Mouse (Mus musculus): Measurements from ENCODE around the gene Klk1b1. TPM values are rescaled to one million over a fixed set of nuclear protein-coding genes. Genes with fewer than 3 reads are reported as not detected.

The Klk1b1 gene
- polyA plus RNA-seq (2012; rRNA removed), result not detected in 2 replicates

GRCm38 (mm10) chr7:43966451-43966850 lies at the start of gene Klk1b1:
Klk1b1 (plus strand) TSS chr7:43966751.

GRCm38 (mm10) chr7:43933440-43933839 lies 33.1 kb upstream of the Klk1b1 start, which contains the start of gene Klk15:
Klk15 (plus strand) TSS chr7:43933740.

GRCm38 (mm10) chr7:43950364-43950763 lies 16.2 kb upstream of the Klk1b1 start, which contains the start of gene Klk1b8:
Klk1b8 (plus strand) TSS chr7:43950664.

GRCm38 (mm10) chr7:43975761-43976160 lies 9.2 kb downstream of the Klk1b1 start, which contains the start of gene Klk1b9:
Klk1b9 (plus strand) TSS chr7:43976061.

GRCm38 (mm10) chr7:43995577-43995976 lies 29.0 kb downstream of the Klk1b1 start, which contains the start of gene Klk1b11:
Klk1b11 (plus strand) TSS chr7:43995877.

GRCm38 (mm10) chr7:44011868-44012267 lies 45.3 kb downstream of the Klk1b1 start, which contains the start of gene Klk1b26:
Klk1b26 (plus strand) TSS chr7:44012168.

Other genes starting within 250 kb of the Klk1b1 start
- gene Klk12, start 197.9 kb upstream of the Klk1b1 start, polyA plus RNA-seq (2012; rRNA removed), result not detected in 2 replicates
- gene Klk11, start 192.1 kb upstream of the Klk1b1 start, polyA plus RNA-seq (2012; rRNA removed), result 0.73 TPM in 1 of 2 replicates, not detected in the other
- gene Klk10, start 185.7 kb upstream of the Klk1b1 start, polyA plus RNA-seq (2012; rRNA removed), result 0.07 and 0.28 TPM in 2 replicates
- not detected in 2 replicates for gene Klk9, start 174.9 kb upstream of the Klk1b1 start, polyA plus RNA-seq (2012; rRNA removed)
- gene Klk8, start 169.2 kb upstream of the Klk1b1 start, polyA plus RNA-seq (2012; rRNA removed), result 10.5 and 12.3 TPM in 2 replicates
- gene Klk7, start 155.5 kb upstream of the Klk1b1 start, polyA plus RNA-seq (2012; rRNA removed), result 0.21 and 0.25 TPM in 2 replicates
- gene Klk6, start 142.3 kb upstream of the Klk1b1 start, polyA plus RNA-seq (2012; rRNA removed), result not detected in 2 replicates
- gene Klk5, start 124.8 kb upstream of the Klk1b1 start, polyA plus RNA-seq (2012; rRNA removed), result not detected in 2 replicates
- 0.18 and 0.59 TPM in 2 replicates for gene Klk4, start 85.6 kb upstream of the Klk1b1 start, polyA plus RNA-seq (2012; rRNA removed)
- not detected in 2 replicates for gene Klk15, start 33.0 kb upstream of the Klk1b1 start, polyA plus RNA-seq (2012; rRNA removed)
- not detected in 2 replicates for gene Klk1b8, start 16.1 kb upstream of the Klk1b1 start, polyA plus RNA-seq (2012; rRNA removed)
- not detected in 2 replicates for gene Klk1b9, start 9.3 kb downstream of the Klk1b1 start, polyA plus RNA-seq (2012; rRNA removed)
- gene Klk1b11, start 29.1 kb downstream of the Klk1b1 start, polyA plus RNA-seq (2012; rRNA removed), result not detected in 2 replicates
- gene Klk1b26, start 45.4 kb downstream of the Klk1b1 start, polyA plus RNA-seq (2012; rRNA removed), result 0.08 TPM in 1 of 2 replicates, not detected in the other
- 0.07 TPM in 1 of 2 replicates, not detected in the other for gene Klk1b27, start 85.5 kb downstream of the Klk1b1 start, polyA plus RNA-seq (2012; rRNA removed)
- not detected in 2 replicates for gene Klk1b21, start 135.6 kb downstream of the Klk1b1 start, polyA plus RNA-seq (2012; rRNA removed)
- not detected in 2 replicates for gene Klk1b22, start 145.9 kb downstream of the Klk1b1 start, polyA plus RNA-seq (2012; rRNA removed)
- gene Klk1b16, start 170.0 kb downstream of the Klk1b1 start, polyA plus RNA-seq (2012; rRNA removed), result 0.05 TPM in 1 of 2 replicates, not detected in the other
- not detected in 2 replicates for gene Klk1b24, start 221.5 kb downstream of the Klk1b1 start, polyA plus RNA-seq (2012; rRNA removed)
- not detected in 2 replicates for gene Klk1b3, start 231.4 kb downstream of the Klk1b1 start, polyA plus RNA-seq (2012; rRNA removed)
- not detected in 2 replicates for gene Klk1b4, start 240.7 kb downstream of the Klk1b1 start, polyA plus RNA-seq (2012; rRNA removed)
- gene Klk1b5, start 249.2 kb downstream of the Klk1b1 start, polyA plus RNA-seq (2012; rRNA removed), result not detected in 2 replicates

All from central nervous system, embryonic 18 days (tissue).